Comparison of ENCODE assay signal across 18 mouse cellular contexts in the genomic region with DNA sequence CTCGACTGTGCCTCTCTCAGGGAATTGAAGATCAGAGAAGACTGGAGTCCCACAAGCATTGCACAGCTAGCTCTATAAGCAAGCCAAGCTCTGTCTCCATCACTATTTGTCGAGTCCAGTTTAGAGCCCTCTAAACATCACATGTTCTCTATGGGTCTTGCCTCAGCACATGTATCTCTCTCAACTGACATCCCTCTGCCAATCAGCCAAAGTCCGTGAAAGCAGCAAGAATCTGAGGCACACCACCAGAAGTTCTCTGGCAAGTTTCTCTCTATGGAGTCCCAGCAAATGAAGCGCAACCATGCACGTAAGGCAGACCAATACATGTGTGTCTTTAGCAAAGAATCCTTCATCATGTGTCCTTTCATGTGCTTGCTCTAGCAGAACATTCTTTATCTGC.
"Had no signal": no experiment of that assay in that cellular context is flagged by ENCODE, and none has a peak within 500 bp of the region (broad histone marks: within the 10 kb centered on the region; RNA-seq: fewer than 3 reads in every experiment).

No protein-coding gene starts in this region.

- H3K36me3 ChIP-seq: lung, embryonic 15.5 days; midbrain, embryonic 10.5 days; midbrain, embryonic 12.5 days; neural tube, embryonic 13.5 days; neural tube, embryonic 15.5 days had no signal

- H3K27me3 ChIP-seq: lung, embryonic 15.5 days; midbrain, embryonic 12.5 days; neural tube, embryonic 13.5 days; neural tube, embryonic 15.5 days had no signal

- H3K9ac ChIP-seq: lung, embryonic 15.5 days; midbrain, embryonic 12.5 days; neural tube, embryonic 13.5 days; neural tube, embryonic 15.5 days had no signal

- H3K4me2 ChIP-seq: lung, embryonic 15.5 days; midbrain, embryonic 12.5 days; neural tube, embryonic 13.5 days; neural tube, embryonic 15.5 days had no signal

- H3K4me1 ChIP-seq: lung, embryonic 15.5 days; midbrain, embryonic 10.5 days; midbrain, embryonic 12.5 days; neural tube, embryonic 13.5 days had no signal

- ATAC-seq: midbrain, embryonic 16.5 days had no signal

- DNase-seq: lung, adult 2 months; lung, postnatal 14 days; midbrain, embryonic 14.5 days; retina, postnatal 1 day; right cerebral cortex, adult 18-20 months; right cerebral cortex, postnatal 25 days; right cerebral cortex, postnatal 4 days; spleen, adult 18-20 months; thymus, adult 18-20 months; thymus, postnatal 14 days; thymus, postnatal 36 days had no signal

- H3K9me3 ChIP-seq: lung, embryonic 15.5 days; midbrain, embryonic 10.5 days; midbrain, embryonic 12.5 days; neural tube, embryonic 13.5 days; neural tube, embryonic 15.5 days had no signal

- H3K4me3 ChIP-seq: lung, embryonic 15.5 days; midbrain, embryonic 10.5 days; midbrain, embryonic 12.5 days; myocyte; neural tube, embryonic 13.5 days; neural tube, embryonic 15.5 days had no signal

- H3K27ac ChIP-seq: lung, embryonic 15.5 days; midbrain, embryonic 10.5 days; midbrain, embryonic 12.5 days; neural tube, embryonic 13.5 days; neural tube, embryonic 15.5 days had no signal
